Mouse (Mus musculus) stomach, postnatal 0 days (tissue): ENCODE data around the gene Spem2.

Experiments used
- CTCF ChIP-seq: IDR thresholded peaks from 2 replicates; pipeline ENCODE4 v1.5.1; 2016; ENCODE audit warnings: antibody characterized with exemption, low read depth, mild to moderate bottlenecking, moderate library complexity
- EP300 ChIP-seq: optimal IDR thresholded peaks from 2 replicates; pipeline ENCODE3; 2016; ENCODE audit warnings: antibody characterized with exemption

GRCm38 (mm10) chr11:69766872-69767624 lies 51.2 kb downstream of the Spem2 start:
- TF ChIP-seq CTCF, result no peak
- no peak for TF ChIP-seq EP300
